Mouse (Mus musculus) gastrocnemius, adult 2 months (tissue): Measurements from ENCODE around the gene Agrp. TPM values are rescaled to one million over a fixed set of nuclear protein-coding genes. Genes with fewer than 3 reads are reported as not detected.

Source experiments
- DNase-seq: peaks from one replicate; pipeline ENCODE4 v3.0.0; 2022
- H3K27ac ChIP-seq: fragments of 200-600 bp; 2 replicates; pipeline ENCODE4 v1.8.1; 2022; ENCODE audit warnings: mild to moderate bottlenecking
- H3K4me3 ChIP-seq: fragments of 200-600 bp; 2 replicates; pipeline ENCODE4 v1.8.1; 2022; ENCODE audit warnings: mild to moderate bottlenecking, moderate library complexity
- CTCF ChIP-seq: fragments of 200-600 bp; IDR thresholded peaks from 2 replicates; pipeline ENCODE4 v1.8.1; 2022; ENCODE audit warnings: antibody characterized with exemption, mild to moderate bottlenecking, moderate library complexity
- intact Hi-C: fragments of 180-260 bp; cut with DNase I; formaldehyde crosslinking; loops from one replicate; pipeline ENCODE4 v1.15.1; 2025
- total RNA-seq, 2 experiments: library from RNA; stranded (reverse); gene quantifications; 2 replicates each; pipeline ENCODE4 v1.2.3; 2021

The Agrp gene
- total RNA-seq, 2 experiments from 2014 or later: 0.75 TPM; not detected in 1

DNA sequence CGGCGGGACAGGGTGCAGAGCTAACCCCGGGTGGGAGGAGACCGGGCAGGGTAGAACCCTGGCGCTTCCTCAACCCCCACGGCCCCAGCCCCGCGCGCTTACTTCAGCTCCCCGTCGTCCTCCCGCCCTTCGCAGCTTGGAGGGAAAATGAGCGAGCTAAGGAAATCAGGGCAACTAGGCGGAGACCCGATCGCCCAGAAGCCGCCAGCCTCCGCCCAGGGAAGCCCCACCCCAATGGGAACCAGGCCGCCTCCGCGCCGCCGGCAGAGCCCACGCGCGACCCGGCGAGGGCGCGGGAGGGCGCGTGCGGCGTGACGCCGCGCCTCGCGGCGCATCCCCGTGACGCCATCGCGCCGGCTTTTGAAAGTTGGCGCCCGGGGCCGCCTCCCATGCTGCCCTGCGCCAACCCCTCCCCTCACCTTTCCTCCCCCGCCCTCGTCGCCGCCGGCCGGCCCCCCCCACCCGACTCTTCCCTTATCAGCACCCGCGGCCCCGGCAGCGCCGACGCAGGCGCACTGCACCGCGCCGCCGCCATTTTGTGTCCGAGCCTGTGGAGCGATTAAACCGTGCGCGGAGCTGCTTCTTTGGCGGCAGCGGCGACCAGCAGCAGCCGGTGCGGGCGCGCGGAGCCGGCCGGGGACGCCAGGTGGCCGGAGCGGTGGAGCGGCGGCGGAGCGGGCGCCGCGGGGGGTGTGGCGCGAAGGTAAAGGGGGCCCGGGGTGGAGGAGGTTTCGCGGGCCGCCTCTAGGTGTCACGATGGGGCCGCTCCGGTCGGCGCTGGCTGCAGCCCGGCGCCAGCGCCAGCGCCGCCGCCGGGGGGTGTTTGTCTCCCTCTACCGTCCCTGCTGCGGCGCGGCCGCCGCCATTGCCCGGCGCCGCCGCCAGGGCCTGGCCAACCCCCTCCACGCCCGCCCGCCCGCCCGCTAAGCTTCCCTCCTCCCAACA is 903 bp downstream of the Agrp start, which contains the start of gene Ctcf:
Gene Ctcf, plus strand, starts transcription at position 551 of the 945 bp plus-strand sequence.
- Histone ChIP-seq H3K27ac (peak within 1 kb of the TSS; percentile 95), H3K4me3 (peak within 1 kb of the TSS; percentile 93)
- intact Hi-C loops: loop anchor here (2.0 kb wide), 1 partner anchor 49 kb away; no protein-coding TSS in a partner anchor
- TF ChIP-seq CTCF: peak; percentile 95
- DNase-seq: peak; percentile 96

- H3K27ac ChIP-seq: peak overlapping the region; percentile 95
- no peak for TF ChIP-seq CTCF
- H3K4me3 ChIP-seq: peak overlapping the region; percentile 93
- DNase-seq: no peak
- intact Hi-C loops: no loop called here
Measured at GRCm38 (mm10) chr8:105635481-105635880, 1.7 kb downstream of the Agrp start.

GRCm38 (mm10) chr8:105634771-105635458 is 2.3 kb downstream of the Agrp start:
- Histone ChIP-seq H3K4me3 (peak overlapping the region; percentile 93; the same call in 1 of the 2 replicates), H3K27ac (peak overlapping the region; percentile 95)
- DNase-seq: no peak
- intact Hi-C loops: no loop called here
- TF ChIP-seq CTCF: no peak

DNA sequence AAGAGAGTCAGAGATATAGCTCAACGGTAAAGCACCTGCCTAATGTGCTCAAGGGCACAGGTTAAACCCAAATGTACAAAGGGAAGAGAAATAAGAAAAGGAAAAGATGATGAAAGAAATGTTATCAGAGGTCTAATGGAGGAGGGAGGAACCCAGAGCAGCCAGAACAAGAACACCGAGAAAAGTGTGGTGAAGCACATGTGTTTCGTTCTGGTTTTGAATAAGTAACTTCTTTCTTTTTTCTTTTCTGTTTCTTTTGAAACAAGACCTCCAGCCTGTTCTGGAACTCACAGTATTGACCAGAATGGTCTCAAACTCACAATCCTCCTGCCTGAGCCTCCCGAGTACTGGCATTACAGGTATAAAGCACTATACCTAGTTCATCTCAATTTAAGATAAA is 7.9 kb downstream of the Agrp start:
- intact Hi-C loops: no loop called here

DNA sequence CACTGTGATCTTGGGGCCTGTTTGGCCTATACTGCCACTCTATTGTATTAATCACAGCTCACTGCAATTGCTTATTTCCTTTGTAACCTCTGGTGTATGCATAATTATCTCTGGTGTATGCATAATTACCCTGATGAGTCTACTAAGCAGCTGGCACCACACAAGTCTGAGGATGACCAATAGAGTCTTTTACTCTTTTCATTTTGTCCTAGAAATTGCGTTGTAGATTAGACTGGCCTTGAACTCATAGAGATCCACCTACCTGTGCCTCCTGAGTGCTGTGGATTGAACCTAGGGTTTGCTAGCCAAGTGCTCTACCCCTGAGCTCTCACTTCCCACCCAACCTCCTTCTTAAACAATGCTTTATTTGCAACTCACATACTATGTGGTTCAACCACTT is 11.1 kb downstream of the Agrp start:
- H3K4me3 ChIP-seq: no peak overlapping the region
- no peak overlapping the region for H3K27ac ChIP-seq
- no peak for TF ChIP-seq CTCF
- DNase-seq: no peak
- intact Hi-C loops: no loop called here

More for the DNA sequence above, 7.9 kb downstream of the Agrp start:
- TF ChIP-seq CTCF: no peak
- H3K27ac ChIP-seq: no peak overlapping the region
- no peak for DNase-seq
- H3K4me3 ChIP-seq: no peak overlapping the region

DNA sequence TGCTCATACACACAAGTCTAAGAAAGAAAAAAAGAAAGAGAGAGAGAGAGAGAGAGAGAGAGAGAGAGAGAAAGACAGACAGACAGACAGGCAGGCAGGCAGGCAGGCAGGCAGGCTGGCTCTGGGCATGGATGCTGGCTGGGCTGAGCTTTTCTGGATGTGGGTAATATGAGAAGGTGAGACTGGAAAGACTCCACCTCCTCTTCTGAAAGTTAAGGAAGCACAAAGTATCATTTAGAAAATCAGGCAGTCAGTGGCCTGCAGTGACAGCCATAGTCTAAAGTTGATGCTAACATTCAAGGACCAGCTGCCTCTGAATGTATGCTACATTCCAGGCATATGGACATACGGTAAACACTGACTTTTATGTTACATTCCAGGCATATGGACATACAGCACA is 12.4 kb downstream of the Agrp start:
- Histone ChIP-seq H3K27ac (no peak overlapping the region), H3K4me3 (no peak overlapping the region)
- intact Hi-C loops: no loop called here
- TF ChIP-seq CTCF: no peak
- no peak for DNase-seq

DNA sequence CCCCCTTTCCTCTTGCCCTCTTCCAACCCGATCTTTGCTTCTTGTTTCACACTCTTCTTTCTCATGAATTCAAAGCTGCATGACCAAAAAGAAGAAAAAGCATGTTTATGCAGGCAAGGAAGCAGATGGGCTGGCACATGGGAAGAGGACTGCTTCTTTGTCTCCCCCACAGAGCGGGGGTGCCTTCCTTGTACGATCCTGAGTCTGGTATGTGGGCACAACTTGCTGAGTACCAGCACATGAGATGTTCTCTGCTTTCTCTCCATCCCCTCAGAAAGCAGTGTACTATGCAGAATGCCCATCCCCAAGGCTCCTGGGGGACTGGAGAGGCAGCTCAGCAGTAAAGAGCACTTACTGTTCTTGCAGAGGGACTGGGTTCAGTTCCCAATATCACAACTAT is 12.8 kb downstream of the Agrp start:
- no peak overlapping the region for H3K27ac ChIP-seq
- intact Hi-C loops: no loop called here
- no peak for DNase-seq
- TF ChIP-seq CTCF: no peak
- H3K4me3 ChIP-seq: no peak overlapping the region

- Histone ChIP-seq H3K4me3 (no peak overlapping the region), H3K27ac (peak overlapping the region; percentile 64)
- no peak for TF ChIP-seq CTCF
- DNase-seq: no peak
- intact Hi-C loops: loop anchor here (2.0 kb wide), 1 partner anchor 61 kb away; no protein-coding TSS in a partner anchor
Measured at GRCm38 (mm10) chr8:105623679-105624245, 13.4 kb downstream of the Agrp start.

DNA sequence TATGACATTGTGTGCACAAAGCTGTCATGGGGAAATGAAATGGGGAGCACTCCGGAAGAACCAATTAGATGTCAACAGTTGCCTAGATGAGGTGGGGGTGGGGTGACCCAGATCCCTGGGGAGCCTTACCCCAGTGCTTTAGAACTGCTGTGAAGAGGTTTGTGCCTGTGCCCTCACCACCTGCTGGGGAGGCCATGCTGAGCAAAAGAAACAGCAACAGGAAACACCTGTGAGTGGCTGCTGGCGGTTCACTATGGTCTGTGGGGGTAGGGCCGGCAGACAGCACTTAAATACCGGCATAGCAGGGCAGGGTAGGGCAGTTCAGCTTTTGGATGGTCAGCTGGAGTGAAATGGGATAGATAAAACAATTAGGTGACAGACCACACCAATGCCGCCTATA is 14.1 kb downstream of the Agrp start:
- intact Hi-C loops: loop anchor here (2.0 kb wide), 1 partner anchor 62 kb away; no protein-coding TSS in a partner anchor
- DNase-seq: no peak
- Histone ChIP-seq H3K27ac (peak overlapping the region; percentile 64), H3K4me3 (peak overlapping the region; percentile 23; the same call in 1 of the 2 replicates)
- no peak for TF ChIP-seq CTCF

- H3K4me3 ChIP-seq: peak overlapping the region; percentile 23; the same call in 1 of the 2 replicates
Measured at GRCm38 (mm10) chr8:105622421-105622920, 14.7 kb downstream of the Agrp start.

DNA sequence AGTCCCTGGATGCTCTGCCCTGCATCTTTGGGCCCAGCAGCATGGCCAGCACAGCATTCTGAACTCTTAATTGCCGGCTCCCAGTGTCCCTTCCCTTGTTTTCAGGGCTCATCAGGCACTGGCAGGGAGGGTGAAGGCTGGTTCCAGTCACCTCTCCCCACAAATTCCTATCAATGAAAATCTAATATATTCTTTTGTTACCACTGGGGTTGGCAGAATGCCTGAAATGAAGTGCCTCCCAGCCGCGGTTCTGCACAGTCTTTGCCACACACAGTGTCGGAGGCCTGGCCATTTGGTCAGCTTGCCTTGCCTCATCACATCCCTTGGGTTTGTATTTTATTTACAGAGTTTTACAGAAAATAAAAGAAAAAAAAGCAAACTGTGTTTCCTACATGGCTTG is 15.4 kb downstream of the Agrp start:
- Histone ChIP-seq H3K4me3 (no peak overlapping the region), H3K27ac (peak overlapping the region; percentile 64)
- no peak for TF ChIP-seq CTCF
- DNase-seq: no peak
- intact Hi-C loops: loop anchor here (2.0 kb wide), 1 partner anchor 63 kb away; no protein-coding TSS in a partner anchor

More at GRCm38 (mm10) chr8:105622421-105622920, 14.7 kb downstream of the Agrp start:
- peak; percentile 95 for DNase-seq
- no peak; the same call in 1 of the 2 replicates for TF ChIP-seq CTCF
- intact Hi-C loops: loop anchor here (2.0 kb wide), 1 partner anchor 62 kb away; no protein-coding TSS in a partner anchor
- H3K27ac ChIP-seq: peak overlapping the region; percentile 64
